Mouse (Mus musculus) right cerebral cortex, postnatal 36 days (tissue): ENCODE data around the gene Myo1d.

ENCODE experiments used
- DNase-seq, 2 experiments: peaks; one replicate each; pipeline ENCODE4 v3.0.0; 2022; ENCODE audit warnings: low spot score in 2 of 2, mixed read lengths in 1 of 2

Myo1d gene

DNA sequence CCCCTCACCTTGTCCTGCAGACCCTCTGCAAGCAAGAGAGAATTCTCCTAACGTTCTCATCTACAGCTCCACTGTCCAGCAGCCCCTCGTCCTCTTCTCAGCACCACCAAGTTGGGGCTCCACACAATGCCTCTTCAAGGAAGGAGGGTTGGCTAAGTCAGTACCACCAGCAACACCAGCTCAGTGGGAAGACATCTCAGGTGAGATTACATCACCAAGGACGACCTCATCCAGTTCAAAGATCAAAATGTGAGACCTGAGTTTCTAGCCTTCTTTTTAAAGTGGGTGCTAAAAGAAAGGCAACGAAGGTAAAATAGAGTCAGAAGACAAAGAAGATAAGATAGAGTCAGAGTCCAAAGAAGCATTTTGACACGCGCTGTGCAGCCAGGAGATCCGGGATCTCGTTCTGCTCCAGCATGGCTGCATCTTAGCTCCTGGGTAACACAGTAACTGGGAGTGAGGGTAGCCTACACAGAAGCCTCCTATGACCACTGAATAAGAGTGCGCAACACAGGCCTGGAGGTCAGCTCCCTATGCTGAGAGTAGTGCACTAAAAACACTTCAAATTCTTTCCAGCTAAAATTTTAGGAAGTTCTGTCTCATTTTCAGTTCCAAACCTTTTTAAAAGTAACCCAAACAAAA is 56.3 kb downstream of the Myo1d start:
- DNase-seq, result no peak

DNA sequence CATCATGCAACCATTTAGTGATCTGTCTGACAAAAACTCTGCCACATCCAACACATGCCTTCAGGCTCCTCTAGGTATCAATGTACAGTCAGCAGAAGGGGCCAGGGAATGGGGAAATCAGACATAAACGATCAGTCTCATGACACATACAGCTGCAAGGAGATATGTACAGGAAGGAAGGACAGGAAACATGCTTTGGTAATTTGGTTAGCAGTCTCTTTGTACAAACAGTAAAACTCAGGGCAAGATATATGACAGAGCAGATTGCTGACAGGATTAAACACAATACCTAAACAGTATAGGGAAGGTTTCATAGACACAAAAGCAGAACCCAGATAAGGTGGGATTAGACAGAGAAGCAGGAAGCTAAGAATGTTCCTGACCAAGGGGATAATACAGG is 60.8 kb downstream of the Myo1d start:
- DNase-seq, result no peak

DNA sequence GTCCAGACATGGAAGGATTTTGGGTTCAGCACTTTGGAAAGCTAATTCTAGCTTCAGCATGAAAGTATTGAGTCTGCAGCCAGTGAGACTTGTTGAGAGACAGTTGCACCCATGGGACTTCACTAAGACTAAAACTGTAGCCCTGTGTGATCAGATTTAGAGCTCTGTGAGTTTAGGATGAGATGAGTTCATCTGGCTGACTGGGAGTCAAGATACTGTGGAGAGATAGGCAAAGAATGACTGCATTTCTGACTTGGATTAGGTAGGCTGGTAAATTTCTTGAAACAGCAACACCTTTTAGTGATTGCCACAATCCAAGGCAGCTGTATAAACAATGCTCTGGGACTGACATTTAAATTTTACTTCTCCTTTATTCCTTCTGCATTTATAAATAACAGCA is 61.8 kb downstream of the Myo1d start:
- DNase-seq, result no peak

DNA sequence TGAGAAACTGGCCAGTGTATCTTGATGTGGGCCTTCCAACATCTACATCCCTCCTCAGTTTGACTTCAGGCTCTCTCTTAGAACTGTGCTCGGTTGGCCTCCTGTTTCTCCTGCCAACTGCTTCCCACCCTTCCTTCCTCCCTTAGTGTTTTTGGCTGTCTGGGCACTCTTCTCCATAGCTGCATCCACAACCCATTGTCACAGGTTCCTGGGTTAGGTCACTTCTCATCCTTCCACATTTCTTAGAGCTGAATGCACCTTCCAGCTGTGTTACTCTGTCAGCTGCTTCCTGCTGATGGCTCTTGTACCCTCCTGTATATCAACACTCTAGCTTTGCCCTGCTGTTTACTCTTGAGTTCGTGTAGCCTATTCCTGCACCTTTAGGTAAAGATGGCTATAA is 64.7 kb downstream of the Myo1d start:
- DNase-seq, result no peak

DNA sequence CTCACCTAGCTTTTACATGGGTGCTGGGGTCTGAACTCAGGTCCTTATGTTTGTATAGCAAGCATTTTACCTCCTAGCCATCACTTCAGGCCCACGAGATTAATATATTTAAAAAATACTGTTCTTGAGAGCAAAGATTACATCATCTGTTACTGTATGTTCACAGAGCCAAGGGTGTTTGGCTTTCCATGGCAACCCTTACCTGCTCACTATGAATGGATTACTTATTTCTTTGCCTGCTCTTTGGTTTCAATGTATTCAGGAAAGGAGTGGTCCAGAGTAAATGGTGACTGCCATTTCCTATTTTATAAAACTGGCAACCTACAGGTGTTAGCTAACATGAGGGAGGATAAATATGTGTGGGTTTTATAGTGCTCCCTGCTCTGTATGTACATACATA is 66.1 kb downstream of the Myo1d start:
- DNase-seq, result no peak

DNA sequence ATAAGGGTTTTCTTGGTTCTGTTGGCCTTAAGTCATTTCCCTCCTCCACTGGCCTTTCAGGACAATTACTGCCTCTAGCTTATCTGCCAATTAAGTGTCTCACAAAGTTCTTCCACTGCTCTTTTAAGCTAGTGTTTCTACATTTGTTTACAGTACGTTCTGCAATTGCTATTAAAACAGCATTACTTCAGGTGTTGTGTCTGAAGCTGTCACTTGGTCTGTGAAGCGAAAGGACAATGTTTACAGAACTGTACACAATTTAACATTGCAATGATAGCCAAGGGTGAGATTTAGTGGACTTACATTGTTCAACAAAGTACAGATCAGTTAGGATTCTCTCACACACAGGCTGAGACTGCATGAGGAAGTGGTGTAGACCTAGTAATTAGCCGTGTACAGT is 67.6 kb downstream of the Myo1d start:
- no peak for DNase-seq

DNA sequence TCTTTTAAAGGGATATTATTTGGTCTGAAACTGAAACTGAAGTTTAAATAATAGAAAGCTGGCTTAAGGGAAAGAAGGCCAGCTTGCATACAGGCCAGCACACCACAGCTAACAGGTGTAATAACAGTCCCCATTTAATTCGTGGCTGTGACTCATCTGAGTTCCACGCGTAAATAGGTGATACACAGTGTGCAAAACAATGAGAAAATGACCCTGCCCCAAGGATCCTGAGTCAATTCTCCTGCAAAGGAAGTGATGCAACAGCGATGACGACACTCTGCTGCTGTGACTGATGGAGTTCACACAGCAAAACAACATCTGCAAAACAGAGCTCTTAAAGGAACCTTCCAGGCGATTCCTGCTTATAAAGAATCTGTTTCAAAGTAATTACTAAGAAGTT is 68.5 kb downstream of the Myo1d start:
- no peak for DNase-seq

DNA sequence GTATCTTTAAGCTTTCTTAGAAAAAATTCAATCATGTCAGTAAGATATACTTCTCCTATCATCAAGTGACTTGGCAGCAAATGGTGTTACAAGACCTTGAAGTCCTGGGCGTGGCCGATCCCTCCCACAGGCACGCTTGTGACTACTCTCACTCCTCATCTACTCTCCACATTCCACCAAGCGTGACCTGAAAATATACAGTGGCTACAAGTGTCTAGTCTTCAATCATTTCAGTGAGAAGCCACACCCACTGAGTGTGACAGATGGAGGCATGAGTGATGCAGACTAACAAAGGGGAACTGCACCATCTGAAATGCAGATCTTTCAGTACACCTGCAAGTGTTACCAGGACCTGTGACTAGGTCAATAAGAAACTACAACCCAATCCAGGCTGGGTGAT is 79.2 kb downstream of the Myo1d start:
- no peak for DNase-seq

DNA sequence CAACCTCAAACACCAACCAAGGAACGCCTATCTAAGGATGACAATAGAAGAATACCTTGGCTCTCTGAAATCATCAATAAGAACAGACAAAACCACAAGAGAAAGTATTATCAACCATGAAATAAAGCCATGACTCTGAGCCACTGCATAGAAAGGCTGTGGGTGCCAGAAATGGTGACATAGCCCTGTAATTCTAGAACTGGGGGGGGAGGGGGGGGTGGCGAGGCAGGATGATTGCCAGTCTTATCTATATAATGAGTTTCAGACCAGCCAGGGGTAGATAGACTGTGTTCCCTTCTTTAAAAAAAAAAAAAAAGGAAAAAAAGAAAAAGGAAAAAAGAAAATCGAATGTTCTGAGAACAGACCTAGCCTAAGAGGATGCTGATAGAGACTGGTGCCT is 81.1 kb downstream of the Myo1d start:
- DNase-seq, result no peak

DNA sequence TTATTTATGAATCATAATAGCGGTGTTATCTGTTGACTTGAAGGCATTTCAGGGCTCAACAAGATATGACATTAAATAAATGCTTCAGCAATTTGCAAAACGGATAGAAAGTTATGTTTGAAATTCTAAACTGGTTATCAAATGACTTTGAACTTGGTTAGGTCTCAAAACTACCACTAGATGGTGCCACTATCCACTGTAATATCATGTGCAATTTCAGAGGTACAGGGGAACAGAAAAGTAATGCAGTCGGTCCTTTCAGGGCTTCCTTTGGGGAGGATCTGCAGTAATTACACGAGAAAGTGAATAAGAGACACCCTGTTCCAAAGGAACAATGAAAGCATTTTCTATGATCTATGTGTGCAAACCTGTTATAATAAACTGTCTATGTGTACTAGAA is 83.5 kb downstream of the Myo1d start:
- DNase-seq, result no peak

DNA sequence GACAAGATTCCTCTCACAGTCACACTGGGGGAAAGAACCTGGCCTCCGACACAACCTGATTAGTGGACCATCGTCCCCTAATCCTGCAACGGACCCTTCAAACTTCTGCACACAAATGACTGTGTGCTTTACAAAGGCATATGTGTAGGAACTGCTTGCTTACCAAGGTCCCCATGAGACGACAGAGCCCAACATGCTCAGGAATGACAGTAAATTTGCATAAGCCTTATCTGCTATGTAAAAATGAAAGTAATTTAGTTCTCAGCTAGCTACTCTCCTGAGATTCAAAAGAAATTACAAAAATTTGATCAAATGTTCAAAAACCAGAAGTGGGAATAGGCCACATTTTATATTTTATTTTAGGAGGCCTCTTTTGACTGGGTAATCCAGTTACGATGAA is 95.2 kb downstream of the Myo1d start:
- no peak for DNase-seq

DNA sequence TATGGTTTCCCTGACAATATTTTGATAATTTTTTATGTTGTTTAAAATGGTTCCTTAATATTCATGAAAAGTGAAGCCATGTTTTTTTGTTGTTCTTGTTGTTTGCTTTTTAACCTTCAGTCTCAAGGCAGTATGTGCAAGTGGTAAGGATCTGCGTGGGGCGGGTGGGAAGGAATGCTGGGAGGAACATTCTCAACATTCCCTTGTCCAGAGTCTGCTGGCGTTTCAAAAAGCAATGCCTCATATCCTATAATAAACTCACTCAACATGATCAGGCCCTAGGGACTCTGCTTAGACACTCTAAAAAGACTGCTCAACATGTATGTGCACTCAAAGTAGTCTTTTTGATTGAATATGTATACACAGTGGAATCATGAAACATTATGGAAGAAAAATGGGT is 97.1 kb downstream of the Myo1d start:
- DNase-seq, result no peak

DNA sequence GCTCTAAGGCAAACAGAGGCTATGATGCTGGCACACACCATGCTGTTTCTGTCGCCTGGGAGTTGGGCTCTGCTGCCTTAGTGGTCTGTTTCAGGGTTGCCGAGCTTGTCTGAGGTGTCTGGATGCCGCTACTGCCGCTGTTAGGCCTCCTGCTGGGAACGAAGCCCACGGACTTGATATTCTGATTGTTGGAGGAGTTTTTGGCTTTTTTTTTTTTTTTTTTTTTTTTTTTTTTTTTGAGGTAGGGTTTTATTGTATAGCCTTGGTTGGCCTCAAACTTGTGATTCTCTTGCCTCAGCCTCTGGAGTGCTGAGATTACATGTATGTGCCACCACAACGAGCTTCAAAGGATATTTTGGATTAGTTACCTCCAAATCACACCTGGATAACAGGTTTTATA is 106.8 kb downstream of the Myo1d start:
- DNase-seq, result no peak

DNA sequence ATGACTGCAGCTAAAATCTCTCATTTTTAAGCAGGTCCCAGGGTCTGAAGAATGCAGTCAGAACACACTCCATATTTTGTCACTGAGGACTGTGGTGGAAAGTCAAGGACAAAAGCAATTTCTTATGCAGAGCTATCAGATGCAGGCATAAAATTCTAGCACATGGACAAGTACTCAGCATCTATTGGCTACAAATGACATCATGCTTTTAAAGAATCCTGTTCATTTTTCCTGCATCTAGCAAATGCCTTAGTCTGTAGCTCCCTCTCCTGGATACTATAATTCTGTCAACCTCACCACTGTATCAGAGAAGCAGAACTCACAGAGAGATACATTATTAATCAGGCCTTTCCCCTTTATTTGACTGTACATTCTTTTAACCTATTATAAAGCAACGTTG is 109.4 kb downstream of the Myo1d start:
- peak in 1 of 2 experiments; percentile 43 for DNase-seq

DNA sequence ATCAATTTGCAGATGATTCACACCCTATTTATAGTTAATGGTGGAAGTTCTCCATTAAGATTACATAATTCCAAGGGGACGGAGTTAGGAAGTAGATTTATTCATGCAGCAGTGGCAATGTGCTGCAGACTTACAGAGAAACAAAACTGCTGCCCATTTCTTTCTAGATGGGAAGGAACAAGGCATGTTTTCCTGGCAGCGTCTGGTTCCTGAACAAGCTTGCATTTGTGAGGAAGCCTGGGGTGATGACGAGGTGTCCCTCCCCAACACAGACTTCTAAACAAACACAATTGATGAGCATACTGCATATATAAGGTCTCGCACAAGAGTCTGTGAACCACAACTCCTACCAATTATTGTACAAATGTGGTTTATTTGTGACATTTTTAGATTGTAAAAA is 109.9 kb downstream of the Myo1d start:
- DNase-seq, result peak in 1 of 2 experiments; percentile 20

DNA sequence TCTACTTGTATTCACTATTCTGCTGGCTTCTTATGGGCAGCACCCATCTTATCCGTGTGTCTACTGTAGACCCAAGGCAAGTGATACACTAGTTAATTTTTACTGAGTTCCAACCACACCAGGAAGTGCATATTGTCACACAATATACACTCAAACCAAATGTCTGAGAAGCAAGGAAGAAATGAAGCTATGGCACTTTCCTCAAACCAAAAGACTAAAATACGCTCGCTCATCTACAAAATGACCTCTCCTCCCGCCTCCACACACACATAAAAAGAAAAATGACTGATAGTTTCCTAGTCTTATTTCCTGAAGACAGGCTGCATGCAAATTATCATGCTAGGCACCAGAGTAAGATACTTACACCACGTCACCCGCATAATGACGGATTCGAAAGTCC is 113.6 kb downstream of the Myo1d start:
- no peak for DNase-seq

DNA sequence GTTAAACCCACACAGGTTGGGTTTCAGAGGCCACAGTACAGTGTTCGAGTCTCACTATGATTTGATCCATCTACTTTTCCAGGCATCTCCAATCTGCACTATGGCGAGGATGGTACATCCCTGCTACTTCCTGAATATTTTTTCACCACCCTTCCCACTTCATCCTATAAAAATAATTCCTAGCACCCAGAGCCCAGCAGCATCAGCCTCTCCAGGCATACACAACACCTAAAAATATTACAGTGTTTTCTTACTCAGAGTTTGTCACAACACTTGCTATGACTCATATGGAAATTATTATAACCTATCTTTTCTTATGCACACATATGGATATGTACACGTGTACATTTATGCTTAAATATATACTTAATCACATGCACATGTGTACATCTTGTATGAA is 115.6 kb downstream of the Myo1d start:
- peak; percentile 8 to 45 for DNase-seq

DNA sequence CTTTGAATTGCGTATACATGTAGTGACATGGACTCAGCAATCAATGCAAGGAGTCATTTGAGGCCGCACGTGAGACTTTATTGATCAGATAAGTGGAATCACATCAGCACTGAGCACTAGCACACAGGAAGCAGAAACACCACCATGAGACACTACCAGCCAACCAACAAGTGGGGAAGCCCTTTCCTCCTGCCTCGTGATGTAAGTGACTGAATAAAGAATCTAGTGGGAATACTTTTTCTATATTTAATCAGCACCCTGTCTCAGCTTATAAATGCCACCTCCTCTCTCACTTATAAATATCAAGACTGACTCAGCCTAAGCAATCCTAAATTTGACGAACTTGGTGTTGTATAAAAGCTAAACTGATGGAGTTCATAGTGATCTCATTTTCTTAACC is 134.7 kb downstream of the Myo1d start:
- peak; percentile 33 to 68 for DNase-seq

DNA sequence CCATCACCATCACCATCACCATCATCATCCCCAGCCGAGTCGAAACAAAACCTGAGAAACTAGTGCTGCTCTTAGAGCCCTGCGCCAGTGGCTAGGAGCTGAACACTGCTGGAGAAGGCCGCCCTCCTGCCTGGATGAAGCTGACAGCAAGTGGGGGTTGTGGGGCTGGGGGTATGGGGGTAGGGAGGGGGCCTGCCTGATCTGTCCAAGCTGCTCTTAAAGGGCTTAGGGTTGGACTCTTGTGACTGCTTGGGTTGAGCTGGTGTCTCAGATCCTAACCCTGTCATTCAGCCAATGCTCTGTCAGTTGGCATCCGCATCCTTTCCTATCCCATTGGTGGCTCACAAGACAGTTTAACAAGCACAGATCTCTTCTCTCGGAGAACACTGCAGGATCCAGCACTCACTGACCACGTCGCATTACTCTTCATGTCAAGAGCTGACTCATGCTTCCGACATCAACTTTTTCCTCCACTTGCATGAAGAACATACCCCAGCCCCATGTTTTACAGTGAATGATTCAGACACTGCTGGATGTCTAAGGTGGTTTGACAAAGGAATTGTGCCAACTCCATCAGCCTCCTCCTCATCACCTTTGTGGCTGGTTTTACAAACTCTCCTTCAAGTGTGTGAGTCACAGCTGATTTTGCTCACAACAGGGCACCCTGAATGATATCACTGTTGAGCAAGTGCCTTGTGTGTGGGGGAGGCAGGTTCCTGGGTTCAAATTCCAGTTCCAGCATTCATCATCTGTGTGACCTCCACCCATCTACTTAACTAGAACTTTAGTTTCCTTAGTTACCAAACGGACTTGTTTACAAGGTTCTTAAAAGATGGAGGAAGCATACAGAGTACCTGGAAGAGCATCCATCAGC is 150.6 kb downstream of the Myo1d start:
- no peak for DNase-seq

DNA sequence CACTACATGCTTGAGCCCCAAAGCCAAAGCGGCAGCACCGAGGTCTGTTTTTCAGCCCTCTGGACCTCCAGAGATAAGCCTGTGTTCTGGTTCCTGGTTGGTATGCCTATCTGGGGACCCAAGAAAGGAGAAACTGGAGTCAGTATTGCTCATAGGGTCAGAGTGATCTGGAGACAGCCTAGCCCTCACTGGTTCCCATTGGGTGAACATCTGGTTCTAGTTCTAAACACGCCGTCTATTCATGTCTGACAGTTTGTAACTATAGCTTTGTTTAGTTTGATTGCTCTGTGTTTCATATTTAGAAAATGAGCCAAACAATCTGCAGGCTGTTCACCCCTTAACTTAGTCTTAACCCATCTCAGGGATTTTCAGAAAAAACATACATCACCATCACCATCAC is 151.2 kb downstream of the Myo1d start:
- no peak for DNase-seq

DNA sequence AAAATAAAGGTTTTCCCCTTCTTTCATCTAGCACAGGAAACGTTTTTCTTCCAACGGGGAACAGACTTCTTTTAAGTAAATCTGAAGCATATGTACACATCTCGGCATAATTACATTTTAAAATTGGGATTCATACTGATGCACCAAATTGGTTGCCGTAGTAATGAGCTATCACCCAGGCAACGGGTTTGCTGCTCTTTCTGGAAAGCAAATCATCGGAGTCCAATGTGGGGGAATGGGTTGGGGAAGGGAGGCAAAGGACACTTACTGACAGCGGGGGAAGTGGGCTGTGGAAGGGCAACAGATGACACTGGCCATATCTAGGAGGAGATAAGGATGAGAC is 156.8 kb downstream of the Myo1d start:
- DNase-seq, result peak in 1 of 2 experiments; percentile 65

DNA sequence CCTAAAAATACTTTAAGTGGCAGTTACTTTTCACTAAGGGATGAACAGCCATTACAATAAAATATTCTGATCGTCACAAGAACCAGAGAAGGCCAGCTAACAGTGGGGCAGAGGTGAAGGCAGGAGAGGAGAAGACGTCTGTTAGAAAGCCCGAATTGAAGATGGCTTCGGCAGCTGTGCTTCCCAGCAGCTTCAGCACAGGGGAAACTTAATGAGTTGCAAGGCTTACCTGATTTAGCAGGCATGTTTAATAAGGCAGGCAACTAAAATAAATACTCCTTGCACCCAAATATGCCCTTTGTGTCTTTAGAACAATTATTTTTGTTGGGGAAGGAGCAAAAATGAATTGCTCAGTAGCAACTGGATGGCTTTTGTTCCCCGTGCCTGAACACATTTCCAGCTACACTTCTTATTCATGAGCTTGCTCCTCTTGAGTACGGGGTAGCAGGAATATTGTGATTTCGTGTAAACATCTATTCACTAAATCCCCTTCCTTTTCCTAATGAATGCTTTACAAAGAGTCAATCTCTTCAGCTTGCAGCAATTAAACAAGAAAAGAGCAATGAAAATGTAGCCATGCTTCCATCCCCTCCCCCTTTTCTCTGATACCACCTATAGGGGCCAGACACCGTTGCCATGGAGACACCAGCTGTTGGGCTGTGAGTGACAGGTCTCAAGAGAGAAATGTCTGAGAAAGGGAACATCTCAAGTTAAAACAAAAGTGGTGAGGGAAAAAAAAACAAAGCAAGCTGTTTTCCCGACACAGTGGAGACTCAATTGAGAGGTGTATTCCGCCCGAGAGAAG is 157.4 kb downstream of the Myo1d start:
- DNase-seq, result no peak
